Mouse (Mus musculus): ENCODE results near the gene Hdlbp.
"Not testable (repeated sequence)": the region's sequence is repeated elsewhere in the genome, so short reads cannot be mapped to it uniquely, and the experiment has no call there.

- not testable (repeated sequence) for TF ChIP-seq CTCF (IDR thresholded peaks at IDR 0.05; ENCODE audit: low read depth, low read length); TAL1 (conservative IDR thresholded peaks at IDR 0.05; ENCODE audit: low read depth, low read length); GATA1 (IDR thresholded peaks at IDR 0.05; ENCODE audit: borderline replicate concordance, low read length); POLR2AphosphoS5 (IDR thresholded peaks at IDR 0.05; ENCODE audit: insufficient replicate concordance, low read depth, low read length)
Observed at GRCm38 (mm10) chr1:93486302-93486701, 7.7 kb upstream of the Hdlbp start.

Measured in G1E (cell line).